Mouse (Mus musculus): ENCODE data around the gene Rgcc. TPM values are rescaled to one million over a fixed set of nuclear protein-coding genes. Genes with fewer than 3 reads are reported as not detected.

The Rgcc gene
- polyA plus RNA-seq, 1 experiment from 2014 or later = 50.1 TPM

GRCm38 (mm10) chr14:79298314-79298992 is 3.0 kb downstream of the Rgcc start:
- no peaks in the 10 kb centered on the region for H3K27me3 ChIP-seq (replicated peaks; ENCODE audit: control insufficient read depth, insufficient read depth, low read length)
- 67% methylated on average over 7 of the region's 7 CpGs for WGBS
- H3K4me1 ChIP-seq (replicated peaks; ENCODE audit: control insufficient read depth, insufficient read depth, low read length) = peaks cover 8% of the 10 kb centered on the region
- no peak overlapping the region for H3K9ac ChIP-seq (ENCODE audit: low read length)
- H3K36me3 ChIP-seq (ENCODE audit: control insufficient read depth, insufficient read depth, low read length) = no peaks in the 10 kb centered on the region
- no peak for DNase-seq (ENCODE audit: low spot score)
- H3K27ac ChIP-seq (ENCODE audit: low read depth) = no peak overlapping the region
- ATAC-seq (replicated peaks; ENCODE audit: low FRiP score, low TSS enrichment, low read depth) = no peak
- no peak overlapping the region for H3K4me3 ChIP-seq (ENCODE audit: low read depth, low read length)
- H3K4me2 ChIP-seq (ENCODE audit: low read length) = peak overlapping the region; percentile 20; the same call in 1 of the 2 replicates
- no peaks in the 10 kb centered on the region for H3K9me3 ChIP-seq (ENCODE audit: control insufficient read depth, low read length)

GRCm38 (mm10) chr14:79296836-79297235 is 4.6 kb downstream of the Rgcc start:
- Histone ChIP-seq H3K4me2 (ENCODE audit: low read length) (no peak overlapping the region), H3K27me3 (replicated peaks; ENCODE audit: control insufficient read depth, insufficient read depth, low read length) (no peaks in the 10 kb centered on the region), H3K36me3 (ENCODE audit: control insufficient read depth, insufficient read depth, low read length) (no peaks in the 10 kb centered on the region), H3K9ac (ENCODE audit: low read length) (no peak overlapping the region), H3K9me3 (ENCODE audit: control insufficient read depth, low read length) (no peaks in the 10 kb centered on the region), H3K27ac (ENCODE audit: low read depth) (no peak overlapping the region), H3K4me3 (ENCODE audit: low read depth, low read length) (no peak overlapping the region), H3K4me1 (replicated peaks; ENCODE audit: control insufficient read depth, insufficient read depth, low read length) (peaks cover 20% of the 10 kb centered on the region)
- ATAC-seq (replicated peaks; ENCODE audit: low FRiP score, low TSS enrichment, low read depth) = no peak
- WGBS = 53% methylated on average over 5 of the region's 5 CpGs
- no peak for DNase-seq (ENCODE audit: low spot score)

- Histone ChIP-seq H3K4me1 (replicated peaks; ENCODE audit: control insufficient read depth, insufficient read depth, low read length) (peaks cover 20% of the 10 kb centered on the region), H3K4me2 (ENCODE audit: low read length) (no peak overlapping the region), H3K9me3 (ENCODE audit: control insufficient read depth, low read length) (no peaks in the 10 kb centered on the region), H3K9ac (ENCODE audit: low read length) (no peak overlapping the region), H3K4me3 (ENCODE audit: low read depth, low read length) (no peak overlapping the region), H3K27me3 (replicated peaks; ENCODE audit: control insufficient read depth, insufficient read depth, low read length) (no peaks in the 10 kb centered on the region), H3K27ac (ENCODE audit: low read depth) (no peak overlapping the region), H3K36me3 (ENCODE audit: control insufficient read depth, insufficient read depth, low read length) (no peaks in the 10 kb centered on the region)
- 81% methylated on average over 7 of the region's 7 CpGs for WGBS
- ATAC-seq (replicated peaks; ENCODE audit: low FRiP score, low TSS enrichment, low read depth) (no peak), DNase-seq (ENCODE audit: low spot score) (no peak)
These were observed 5.2 kb downstream of the Rgcc start for GRCm38 (mm10) chr14:79296201-79296600.

GRCm38 (mm10) chr14:79295579-79295978 is 5.9 kb downstream of the Rgcc start:
- ATAC-seq (replicated peaks; ENCODE audit: low FRiP score, low TSS enrichment, low read depth) = no peak
- Histone ChIP-seq H3K27ac (ENCODE audit: low read depth) (no peak overlapping the region), H3K9ac (ENCODE audit: low read length) (no peak overlapping the region), H3K4me2 (ENCODE audit: low read length) (no peak overlapping the region), H3K4me1 (replicated peaks; ENCODE audit: control insufficient read depth, insufficient read depth, low read length) (peaks cover 25% of the 10 kb centered on the region), H3K36me3 (ENCODE audit: control insufficient read depth, insufficient read depth, low read length) (no peaks in the 10 kb centered on the region), H3K9me3 (ENCODE audit: control insufficient read depth, low read length) (no peaks in the 10 kb centered on the region), H3K4me3 (ENCODE audit: low read depth, low read length) (no peak overlapping the region), H3K27me3 (replicated peaks; ENCODE audit: control insufficient read depth, insufficient read depth, low read length) (no peaks in the 10 kb centered on the region)
- 86% methylated on average over 9 of the region's 9 CpGs for WGBS
- no peak for DNase-seq (ENCODE audit: low spot score)

- no peak overlapping the region for H3K4me3 ChIP-seq (ENCODE audit: low read depth, low read length)
- peaks cover 25% of the 10 kb centered on the region for H3K4me1 ChIP-seq (replicated peaks; ENCODE audit: control insufficient read depth, insufficient read depth, low read length)
- no peak for ATAC-seq (replicated peaks; ENCODE audit: low FRiP score, low TSS enrichment, low read depth)
- no peaks in the 10 kb centered on the region for H3K9me3 ChIP-seq (ENCODE audit: control insufficient read depth, low read length)
- no peak overlapping the region for H3K4me2 ChIP-seq (ENCODE audit: low read length)
- H3K27me3 ChIP-seq (replicated peaks; ENCODE audit: control insufficient read depth, insufficient read depth, low read length) = no peaks in the 10 kb centered on the region
- no peak overlapping the region for H3K27ac ChIP-seq (ENCODE audit: low read depth)
- WGBS = 40% methylated on average over 4 of the region's 5 CpGs
- no peak for DNase-seq (ENCODE audit: low spot score)
- H3K9ac ChIP-seq (ENCODE audit: low read length) = no peak overlapping the region
- H3K36me3 ChIP-seq (ENCODE audit: control insufficient read depth, insufficient read depth, low read length) = no peaks in the 10 kb centered on the region
These were observed 6.5 kb downstream of the Rgcc start for GRCm38 (mm10) chr14:79294950-79295349.

GRCm38 (mm10) chr14:79294051-79294814 is 7.2 kb downstream of the Rgcc start:
- H3K27me3 ChIP-seq (replicated peaks; ENCODE audit: control insufficient read depth, insufficient read depth, low read length) = no peaks in the 10 kb centered on the region
- H3K4me3 ChIP-seq (ENCODE audit: low read depth, low read length) = no peak overlapping the region
- H3K9me3 ChIP-seq (ENCODE audit: control insufficient read depth, low read length) = no peaks in the 10 kb centered on the region
- peaks cover 25% of the 10 kb centered on the region for H3K4me1 ChIP-seq (replicated peaks; ENCODE audit: control insufficient read depth, insufficient read depth, low read length)
- ATAC-seq (replicated peaks; ENCODE audit: low FRiP score, low TSS enrichment, low read depth) (no peak), DNase-seq (ENCODE audit: low spot score) (no peak)
- peak overlapping the region; percentile 59; the same call in 1 of the 2 replicates for H3K27ac ChIP-seq (ENCODE audit: low read depth)
- WGBS = 80% methylated on average over 8 of the region's 8 CpGs
- H3K9ac ChIP-seq (ENCODE audit: low read length) = no peak overlapping the region
- H3K4me2 ChIP-seq (ENCODE audit: low read length) = no peak overlapping the region
- H3K36me3 ChIP-seq (ENCODE audit: control insufficient read depth, insufficient read depth, low read length) = no peaks in the 10 kb centered on the region

GRCm38 (mm10) chr14:79293119-79293780 is 8.2 kb downstream of the Rgcc start:
- Histone ChIP-seq H3K9me3 (ENCODE audit: control insufficient read depth, low read length) (no peaks in the 10 kb centered on the region), H3K4me1 (replicated peaks; ENCODE audit: control insufficient read depth, insufficient read depth, low read length) (peaks cover 25% of the 10 kb centered on the region), H3K4me2 (ENCODE audit: low read length) (0 out of 2 replicates have a peak overlapping the region, but pooled peaks have one; percentile 13), H3K27me3 (replicated peaks; ENCODE audit: control insufficient read depth, insufficient read depth, low read length) (no peaks in the 10 kb centered on the region), H3K4me3 (ENCODE audit: low read depth, low read length) (no peak overlapping the region), H3K27ac (ENCODE audit: low read depth) (peak overlapping the region; percentile 59; the same call in 1 of the 2 replicates), H3K9ac (ENCODE audit: low read length) (no peak overlapping the region), H3K36me3 (ENCODE audit: control insufficient read depth, insufficient read depth, low read length) (no peaks in the 10 kb centered on the region; the same call in 1 of the 2 replicates)
- 57% methylated on average over 9 of the region's 16 CpGs for WGBS
- DNase-seq (ENCODE audit: low spot score) (no peak), ATAC-seq (replicated peaks; ENCODE audit: low FRiP score, low TSS enrichment, low read depth) (0 out of 2 replicates have a peak, but pooled peaks have one; percentile 16)

- Histone ChIP-seq H3K27me3 (replicated peaks; ENCODE audit: control insufficient read depth, insufficient read depth, low read length) (no peaks in the 10 kb centered on the region), H3K9me3 (ENCODE audit: control insufficient read depth, low read length) (no peaks in the 10 kb centered on the region), H3K4me2 (ENCODE audit: low read length) (no peak overlapping the region), H3K36me3 (ENCODE audit: control insufficient read depth, insufficient read depth, low read length) (no peaks in the 10 kb centered on the region; the same call in 1 of the 2 replicates), H3K27ac (ENCODE audit: low read depth) (no peak overlapping the region), H3K4me3 (ENCODE audit: low read depth, low read length) (no peak overlapping the region), H3K9ac (ENCODE audit: low read length) (no peak overlapping the region), H3K4me1 (replicated peaks; ENCODE audit: control insufficient read depth, insufficient read depth, low read length) (peaks cover 25% of the 10 kb centered on the region)
- no peak for DNase-seq (ENCODE audit: low spot score)
- ATAC-seq (replicated peaks; ENCODE audit: low FRiP score, low TSS enrichment, low read depth) = no peak
- WGBS = 90% methylated on average over 4 of the region's 4 CpGs
These were observed 9.8 kb downstream of the Rgcc start for GRCm38 (mm10) chr14:79291629-79292028.

Data from intestine, embryonic 14.5 days (tissue).